Mouse (Mus musculus) layer of hippocampus, adult 2 months (tissue): ENCODE data around the gene Pex11a. TPM values are rescaled to one million over a fixed set of nuclear protein-coding genes. Genes with fewer than 3 reads are reported as not detected.
A peak's percentile ranks its signal among the peaks of the same experiment; 100 is the strongest.
"Not testable (repeated sequence)": the region's sequence is repeated elsewhere in the genome, so short reads cannot be mapped to it uniquely, and the experiment has no call there.

Experiments used
- DNase-seq, 2 experiments: peaks; one replicate each; pipeline ENCODE4 v3.0.0; 2022; ENCODE audit warnings: low spot score in 2 of 2
- H3K27ac ChIP-seq: fragments of 200-600 bp; 2 replicates; pipeline ENCODE4 v1.8.1; 2022
- H3K4me3 ChIP-seq: fragments of 200-600 bp; 2 replicates; pipeline ENCODE4 v1.8.1; 2022; ENCODE audit warnings: mild to moderate bottlenecking
- CTCF ChIP-seq: fragments of 200-600 bp; conservative IDR thresholded peaks from 2 replicates; pipeline ENCODE4 v1.8.1; 2022; ENCODE audit warnings: antibody characterized with exemption, mild to moderate bottlenecking, moderate library complexity
- long read RNA-seq, 2 experiments: library from polyadenylated mRNA; stranded (forward); transcript quantifications; one replicate each; pipeline ENCODE4 v2.0.0; 2021; ENCODE audit warnings: borderline mapping rate in 2 of 2
- total RNA-seq, 2 experiments: library from RNA; stranded (reverse); gene quantifications; 2 replicates each; pipeline ENCODE4 v1.2.3; 2021

Pex11a gene
- total RNA-seq, result 10 to 100 TPM; 12.1 to 13.2 TPM
- long read RNA-seq, experiment 1, partial matches to known transcripts, result 0 of 7 reads
- long read RNA-seq, experiment 1, other reads (novel, unspliced or antisense), result 0 of 7 reads
- long read RNA-seq, experiment 2, transcript Pex11a-203 (2 exons, 1,044 nt), result major isoform, 11 of 15 reads
- long read RNA-seq, experiment 2, partial matches to known transcripts, result 0 of 15 reads
- long read RNA-seq, experiment 2, other reads (novel, unspliced or antisense), result 2 of 15 reads

GRCm38 (mm10) chr7:79742659-79743536, at the start of gene Pex11a, which contains the start of gene Wdr93:
Gene Pex11a, minus strand, starts transcription at chr7:79743131.
Gene Wdr93, plus strand, starts transcription at chr7:79743163.
- peak; percentile 25 for TF ChIP-seq CTCF
- DNase-seq, result peak; percentile 75 to 76

DNA sequence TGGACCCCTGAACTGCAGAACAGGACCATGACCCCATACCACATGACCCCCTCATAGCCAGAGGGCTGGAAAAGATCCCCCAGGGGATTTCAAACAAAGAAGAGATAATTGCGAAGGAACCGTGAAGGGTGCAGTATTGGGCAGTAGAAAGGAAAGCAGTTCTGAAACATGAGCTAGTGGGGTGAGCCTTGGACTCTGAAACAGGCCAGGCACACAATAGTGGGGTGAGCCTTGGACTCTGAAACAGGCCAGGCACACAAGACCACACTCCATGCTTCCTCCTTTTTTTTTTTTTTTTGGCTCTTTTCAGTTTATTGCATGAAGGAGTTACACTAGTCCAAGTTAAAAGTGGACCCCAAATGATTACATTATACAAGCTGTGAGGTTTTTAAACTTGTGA, 46.9 kb upstream of the Pex11a start:
- DNase-seq, result not testable (repeated sequence)

More at GRCm38 (mm10) chr7:79742659-79743536, at the start of gene Pex11a, which contains the start of gene Wdr93:
- peak within 1 kb of the TSS; percentile 97 for H3K4me3 ChIP-seq
- peak within 1 kb of the TSS; percentile 75 for H3K27ac ChIP-seq

DNA sequence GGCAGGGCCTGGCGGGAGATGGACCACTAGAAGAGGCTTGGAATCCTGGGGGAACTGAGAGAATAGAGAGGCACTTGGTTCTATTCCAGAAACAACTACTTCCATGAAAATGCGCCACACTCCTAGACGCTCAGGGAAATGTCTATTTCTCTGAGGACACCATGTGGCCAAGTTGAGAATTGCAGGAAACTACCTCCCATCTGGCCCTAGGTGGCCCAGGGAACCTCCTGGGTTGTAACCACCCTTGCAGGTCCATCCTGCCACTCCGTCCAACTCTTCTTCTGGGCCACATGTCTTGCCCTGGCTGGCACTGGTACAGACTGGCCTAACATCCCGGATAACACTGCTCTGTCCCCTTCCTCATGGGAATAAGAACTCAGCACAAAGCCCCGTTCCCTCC, 43.4 kb upstream of the Pex11a start:
- TF ChIP-seq CTCF, result peak; percentile 94
- Histone ChIP-seq H3K27ac (no peak overlapping the region), H3K4me3 (no peak overlapping the region)
- DNase-seq, result peak; percentile 44 to 82

More for the DNA sequence above, 46.9 kb upstream of the Pex11a start:
- not testable (repeated sequence) for H3K27ac ChIP-seq, H3K4me3 ChIP-seq

DNA sequence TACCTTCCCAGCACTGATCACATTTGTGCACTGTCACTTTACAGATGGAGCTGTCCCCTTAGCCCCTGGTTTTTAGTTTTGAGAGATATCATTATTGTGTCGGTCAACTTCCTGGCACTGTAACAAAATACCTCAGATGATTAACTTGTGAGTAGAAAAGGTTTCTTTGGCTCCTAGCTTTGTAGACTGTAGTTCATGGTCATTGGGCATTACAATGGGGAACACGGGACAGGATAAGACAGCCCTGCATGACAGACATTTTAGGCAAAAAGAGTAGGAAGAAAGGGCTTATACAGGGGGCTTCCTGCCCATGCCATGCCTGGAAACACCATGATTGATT, 39.6 kb upstream of the Pex11a start:
- H3K27ac ChIP-seq, result no peak overlapping the region
- no peak overlapping the region for H3K4me3 ChIP-seq
- TF ChIP-seq CTCF, result no peak
- no peak for DNase-seq

- Histone ChIP-seq H3K27ac (no peak overlapping the region), H3K4me3 (no peak overlapping the region)
- no peak for TF ChIP-seq CTCF
- DNase-seq, result no peak
Measured at GRCm38 (mm10) chr7:79781826-79782515, 39.0 kb upstream of the Pex11a start.

DNA sequence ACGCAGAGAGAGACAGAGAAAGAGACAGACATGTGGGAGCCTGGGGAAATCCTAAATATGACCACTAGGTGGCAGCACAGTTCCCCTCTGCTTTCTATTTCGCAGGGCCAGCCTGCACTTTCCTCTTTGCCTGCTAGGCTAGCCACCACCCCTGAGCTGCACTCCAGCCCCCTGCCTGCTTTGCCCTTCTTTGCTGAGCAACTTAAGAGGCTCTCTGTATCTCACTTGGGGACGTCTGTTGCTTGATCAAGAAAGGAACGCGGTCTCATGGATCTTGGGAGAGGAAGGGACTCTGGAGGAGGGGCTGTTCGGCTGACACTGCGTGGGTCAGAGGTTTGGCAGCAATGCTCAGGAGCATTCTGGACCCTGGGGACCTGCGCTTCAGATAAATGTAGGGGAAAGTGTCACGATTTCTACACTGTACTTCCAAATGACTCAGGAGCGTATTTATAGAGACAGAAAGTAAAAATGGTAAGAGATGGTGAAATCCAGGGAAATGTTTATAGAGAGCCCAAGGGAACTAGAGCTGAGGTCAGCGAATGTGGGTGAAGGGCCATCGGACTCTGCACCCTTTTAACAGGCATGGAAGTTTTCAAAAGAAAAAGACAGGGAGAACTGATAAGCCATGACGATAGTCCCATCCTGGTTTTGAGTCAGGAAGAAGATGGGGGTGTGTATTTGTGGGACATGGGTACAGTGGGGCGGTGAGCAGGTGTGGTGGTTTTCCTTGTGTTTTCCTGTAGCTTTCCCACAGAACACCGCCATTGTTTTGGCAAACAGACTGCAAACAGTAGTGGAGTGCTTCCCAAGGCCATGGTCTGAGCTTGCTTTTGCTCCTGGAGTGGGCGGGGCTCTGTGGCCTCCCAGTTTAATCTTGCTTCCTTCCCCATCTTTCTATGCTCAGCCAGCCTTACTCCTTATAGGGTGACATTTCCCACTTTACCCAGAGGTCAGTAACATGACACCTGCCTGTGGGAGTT, 38.0 kb upstream of the Pex11a start:
- peak overlapping the region; percentile 31 for H3K4me3 ChIP-seq
- DNase-seq, result peak; percentile 52 to 77
- H3K27ac ChIP-seq, result no peak overlapping the region
- TF ChIP-seq CTCF, result peak; percentile 98

DNA sequence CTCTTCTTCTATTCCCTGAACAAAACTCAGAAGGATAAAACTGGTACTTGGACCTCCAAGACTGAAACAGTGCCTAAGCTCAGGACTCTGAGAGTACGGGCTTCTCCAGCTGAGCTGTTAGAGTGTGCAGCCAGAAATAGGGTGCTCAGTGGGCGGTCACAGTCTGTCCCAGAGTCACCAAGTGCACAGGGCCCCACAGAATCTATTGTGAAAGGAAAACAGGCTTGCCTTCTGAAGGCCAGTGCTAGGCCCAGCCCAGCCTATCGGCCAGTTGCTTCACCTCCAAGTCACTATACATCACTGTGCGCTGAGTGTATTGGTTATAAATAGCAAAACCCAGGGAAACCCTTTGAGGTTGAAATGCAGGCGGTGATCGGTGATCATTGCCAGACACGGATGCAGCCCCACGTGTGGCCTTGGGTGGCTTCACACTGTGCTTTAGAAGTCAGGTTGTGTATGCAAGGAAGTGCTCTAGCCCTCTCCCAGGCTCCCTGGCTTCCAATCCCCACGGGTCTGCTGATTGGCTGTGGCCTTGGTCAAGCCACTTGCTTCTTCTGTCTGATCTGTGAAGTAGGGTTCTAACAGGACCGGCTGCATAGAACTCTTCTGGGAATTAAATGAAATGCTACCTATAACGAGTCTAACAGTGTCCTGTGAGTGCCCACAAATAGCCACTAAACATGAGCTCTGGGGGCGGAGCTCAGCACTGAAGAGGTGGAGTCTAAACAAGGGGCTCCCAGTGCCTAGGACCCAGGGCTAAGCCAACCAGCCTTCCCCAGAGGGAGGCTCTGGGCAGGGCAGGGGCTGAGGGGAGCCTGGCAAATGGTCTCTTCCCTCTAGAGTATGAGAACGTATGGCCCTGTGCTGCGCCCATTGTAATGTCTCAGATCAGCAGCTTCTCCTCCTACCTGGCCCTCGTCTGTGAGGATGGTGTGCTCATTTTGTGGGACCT, 28.9 kb upstream of the Pex11a start:
- Histone ChIP-seq H3K4me3 (no peak overlapping the region), H3K27ac (peak overlapping the region; percentile 57; the same call in 1 of the 2 replicates)
- peak in 1 of 2 experiments; percentile 39 for DNase-seq
- no peak for TF ChIP-seq CTCF

- no peak overlapping the region for H3K4me3 ChIP-seq
- DNase-seq, result no peak
- no peak for TF ChIP-seq CTCF
Measured at GRCm38 (mm10) chr7:79769664-79770063, 26.7 kb upstream of the Pex11a start.

GRCm38 (mm10) chr7:79765991-79766390, 23.1 kb upstream of the Pex11a start:
- Histone ChIP-seq H3K4me3 (no peak overlapping the region), H3K27ac (no peak overlapping the region)
- no peak for DNase-seq
- TF ChIP-seq CTCF, result peak; percentile 44

More at GRCm38 (mm10) chr7:79769664-79770063, 26.7 kb upstream of the Pex11a start:
- no peak overlapping the region for H3K27ac ChIP-seq

GRCm38 (mm10) chr7:79762106-79762505, 19.2 kb upstream of the Pex11a start:
- no peak for DNase-seq
- Histone ChIP-seq H3K4me3 (no peak overlapping the region), H3K27ac (no peak overlapping the region)
- TF ChIP-seq CTCF, result no peak

- Histone ChIP-seq H3K4me3 (no peak overlapping the region), H3K27ac (no peak overlapping the region)
- TF ChIP-seq CTCF, result no peak
- DNase-seq, result no peak
Measured at GRCm38 (mm10) chr7:79761124-79761876, 18.4 kb upstream of the Pex11a start.
